Mouse (Mus musculus) CH12.LX (cell line): ENCODE results near the gene Lect2. TPM values are rescaled to one million over a fixed set of nuclear protein-coding genes. Genes with fewer than 3 reads are reported as not detected.

Source experiments
- DNase-seq: peaks from one replicate; pipeline ENCODE4 v3.0.0-alpha.2; 2013; ENCODE audit errors: extremely low read depth
- H3K27ac ChIP-seq: 2 replicates; pipeline ENCODE4 v1.5.1; 2012; ENCODE audit warnings: low read depth, mild to moderate bottlenecking, control low read depth, moderate library complexity; ENCODE audit not compliant: insufficient read depth
- H3K27me3 ChIP-seq: replicated peaks from 2 replicates; pipeline ENCODE3; 2012; ENCODE audit warnings: inconsistent platforms
- H3K36me3 ChIP-seq, 2 experiments: replicated peaks in 1 of 2; 2 replicates each; pipeline versions ENCODE3 to v1.6.1; 2012; ENCODE audit warnings: inconsistent platforms in 1 of 2, low read length in 1 of 2, mild to moderate bottlenecking in 1 of 2, mixed read lengths in 1 of 2, moderate library complexity in 1 of 2; ENCODE audit not compliant: control insufficient read depth in 1 of 2, insufficient read depth in 1 of 2
- H3K4me1 ChIP-seq, 2 experiments: 2 replicates each; pipeline ENCODE4 v1.6.1; 2012; ENCODE audit warnings: inconsistent platforms in 1 of 2, moderate library complexity in 1 of 2; ENCODE audit not compliant: insufficient read depth in 2 of 2, control insufficient read depth in 1 of 2
- H3K4me2 ChIP-seq: 2 replicates; pipeline ENCODE4 v1.6.1; 2012; ENCODE audit warnings: low read depth, mild to moderate bottlenecking, control low read depth; ENCODE audit not compliant: poor library complexity, insufficient read depth, severe bottlenecking
- H3K4me3 ChIP-seq, 3 experiments: fragments of 150-350 bp in 1 of 3; sonication (generic) in 1 of 3; replicated peaks in 1 of 3; 2 replicates each; pipeline versions ENCODE3 to v1.5.1; 2011 to 2012; ENCODE audit warnings: low read depth in 2 of 3, low read length in 2 of 3, mild to moderate bottlenecking in 2 of 3, moderate library complexity in 2 of 3, control low read depth in 1 of 3, improper control_type of control experiment in 1 of 3, inconsistent platforms in 1 of 3, mixed read lengths in 1 of 3; ENCODE audit not compliant: poor library complexity in 1 of 3
- H3K79me2 ChIP-seq: replicated peaks from 2 replicates; pipeline ENCODE4 v1.6.1; 2012; ENCODE audit warnings: mild to moderate bottlenecking, moderate library complexity; ENCODE audit not compliant: control insufficient read depth, poor library complexity, insufficient read depth, severe bottlenecking; ENCODE audit errors: extremely low read depth
- H3K9ac ChIP-seq: 2 replicates; pipeline ENCODE4 v1.6.1; 2012; ENCODE audit warnings: low read depth, mild to moderate bottlenecking, control low read depth, moderate library complexity; ENCODE audit not compliant: insufficient read depth
- H3K9me3 ChIP-seq: replicated peaks from 2 replicates; pipeline ENCODE3; 2012; ENCODE audit warnings: low read length, inconsistent platforms, mixed read lengths
- BHLHE40 ChIP-seq: IDR thresholded peaks from 2 replicates; pipeline ENCODE4 v1.6.1; 2011; ENCODE audit warnings: mild to moderate bottlenecking, low read depth, low read length, improper control_type of control experiment
- CHD2 ChIP-seq: IDR thresholded peaks from 2 replicates; pipeline ENCODE4 v1.6.1; 2011; ENCODE audit warnings: low read length, improper control_type of control experiment
- CTCF ChIP-seq, 2 experiments: IDR thresholded peaks in 1 of 2; conservative IDR thresholded peaks in 1 of 2; 2 replicates each; pipeline ENCODE4 v1.5.1; 2011 to 2012; ENCODE audit warnings: low read depth in 2 of 2, low read length in 2 of 2, improper control_type of control experiment in 1 of 2, inconsistent platforms in 1 of 2, mild to moderate bottlenecking in 1 of 2, moderate library complexity in 1 of 2
- EP300 ChIP-seq: IDR thresholded peaks from 2 replicates; pipeline ENCODE4 v1.6.1; 2011; ENCODE audit warnings: low read length, improper control_type of control experiment
- ETS1 ChIP-seq: conservative IDR thresholded peaks from 2 replicates; pipeline ENCODE4 v1.6.1; 2012; ENCODE audit warnings: low read depth, mild to moderate bottlenecking, inconsistent platforms, low read length, improper control_type of control experiment, moderate library complexity
- GABPA ChIP-seq: IDR thresholded peaks from 2 replicates; pipeline ENCODE4 v1.6.1; 2012; ENCODE audit warnings: low read depth, low read length, improper control_type of control experiment, inconsistent platforms; ENCODE audit not compliant: insufficient replicate concordance
- JUN ChIP-seq: IDR thresholded peaks from 2 replicates; pipeline ENCODE4 v1.6.1; 2011; ENCODE audit warnings: low read depth, mild to moderate bottlenecking, low read length, improper control_type of control experiment, moderate library complexity; ENCODE audit not compliant: insufficient read depth
- MAX ChIP-seq: IDR thresholded peaks from 2 replicates; pipeline ENCODE4 v1.6.1; 2011; ENCODE audit warnings: low read length, improper control_type of control experiment
- MAZ ChIP-seq: IDR thresholded peaks from 2 replicates; pipeline ENCODE4 v1.6.1; 2012; ENCODE audit warnings: low read depth, mild to moderate bottlenecking, inconsistent platforms, low read length, improper control_type of control experiment, moderate library complexity
- MYC ChIP-seq: IDR thresholded peaks from 2 replicates; pipeline ENCODE4 v1.6.1; 2011; ENCODE audit warnings: low read depth, mild to moderate bottlenecking, improper control_type of control experiment, low read length
- NELFE ChIP-seq: IDR thresholded peaks from 2 replicates; pipeline ENCODE4 v1.6.1; 2011; ENCODE audit warnings: low read depth, low read length, improper control_type of control experiment
- NRF1 ChIP-seq: IDR thresholded peaks from 2 replicates; pipeline ENCODE4 v1.6.1; 2014; ENCODE audit warnings: low read depth, mild to moderate bottlenecking, inconsistent platforms, low read length, improper control_type of control experiment, moderate library complexity
- SMC3 ChIP-seq: IDR thresholded peaks from 2 replicates; pipeline ENCODE4 v1.6.1; 2011; ENCODE audit warnings: low read depth, low read length, improper control_type of control experiment
- TCF12 ChIP-seq: IDR thresholded peaks from 2 replicates; pipeline ENCODE4 v1.6.1; 2014; ENCODE audit warnings: low read depth, mild to moderate bottlenecking, inconsistent platforms, low read length, improper control_type of control experiment
- USF1 ChIP-seq: IDR thresholded peaks from 2 replicates; pipeline ENCODE4 v1.6.1; 2014; ENCODE audit warnings: low read depth, mild to moderate bottlenecking, inconsistent platforms, low read length, improper control_type of control experiment
- USF2 ChIP-seq: conservative IDR thresholded peaks from 2 replicates; pipeline ENCODE4 v1.6.1; 2011; ENCODE audit warnings: low read depth, low read length, improper control_type of control experiment
- ZNF384 ChIP-seq: IDR thresholded peaks from 2 replicates; pipeline ENCODE4 v1.6.1; 2012; ENCODE audit warnings: low read depth, low read length, improper control_type of control experiment, inconsistent platforms
- dilution Hi-C: fragments of 300-500 bp; cut with MboI; formaldehyde crosslinking; loops from 2 replicates; pipeline ENCODE4 v1.14.3; 2020; ENCODE audit warnings: low sequenced_read_pairs; ENCODE audit not compliant: extremely low pct_unique_long_range_greater_than_20kb, extremely low pct_ligation_motif_present
- in situ Hi-C: fragments of 300-500 bp; cut with MboI; formaldehyde crosslinking; loops from 3 replicates; pipeline ENCODE4 v1.14.3; 2019; ENCODE audit warnings: low sequenced_read_pairs, low pct_ligation_motif_present, low pct_unique_long_range_greater_than_20kb, mixed read lengths
- polyA plus RNA-seq: library from polyadenylated mRNA; unstranded; fragments of >175 nt; gene quantifications from 2 replicates; pipeline ENCODE4 v1.2.1, GENCODE M21; 2012; ENCODE audit warnings: low read depth; ENCODE audit not compliant: insufficient read length
- total RNA-seq, 2 experiments: library from RNA; depleted of rRNA; stranded (reverse); fragments of 300-350 nt in 1 of 2; fragments of >200 nt in 1 of 2; gene quantifications; 2 replicates each; pipeline ENCODE4 v1.2.3; 2012 to 2014

Lect2 gene
- total and polyA plus RNA-seq, 3 experiments: not detected

DNA sequence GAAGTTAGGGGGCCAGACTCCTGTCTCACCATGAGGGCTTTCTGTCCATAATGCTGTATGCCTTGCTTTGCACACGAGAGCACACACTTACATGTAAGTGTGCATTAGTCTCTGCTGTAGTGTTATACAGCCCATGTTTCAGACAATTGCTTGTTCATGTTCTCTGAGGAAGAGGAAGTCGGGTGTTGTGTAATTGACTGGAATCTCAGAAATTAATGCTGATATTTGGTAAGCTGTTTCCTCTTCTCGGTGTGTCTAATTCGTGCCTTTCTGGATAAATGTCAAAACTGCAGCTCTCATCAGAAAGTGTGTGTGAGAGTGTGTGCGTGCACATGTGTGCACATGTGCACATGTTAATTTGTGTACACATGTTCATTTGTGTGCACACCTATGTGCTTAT is 44.9 kb upstream of the Lect2 start:
- H3K79me2 ChIP-seq: no peaks in the 10 kb centered on the region
- H3K27me3 ChIP-seq: peaks cover 95% of the 10 kb centered on the region
- H3K27ac ChIP-seq: no peak overlapping the region
- no peak overlapping the region for H3K9ac ChIP-seq
- dilution Hi-C loops: no loop called here
- TF ChIP-seq CTCF (conservative IDR thresholded peaks at IDR 0.05 in 1 of 2, IDR thresholded peaks at IDR 0.05 in 1 of 2; ENCODE audit: low read depth in 2 of 2, low read length in 2 of 2): no peak
- TF ChIP-seq USF1: no peak
- TF ChIP-seq NRF1: no peak
- TF ChIP-seq MYC: no peak
- TF ChIP-seq ETS1: no peak
- no peak for TF ChIP-seq SMC3
- in situ Hi-C loops: no loop called here
- no peak for DNase-seq
- H3K4me2 ChIP-seq: no peak overlapping the region
- no peaks in the 10 kb centered on the region for H3K36me3 ChIP-seq
- no peaks in the 10 kb centered on the region for H3K4me1 ChIP-seq
- no peak overlapping the region for H3K4me3 ChIP-seq
- H3K9me3 ChIP-seq: no peaks in the 10 kb centered on the region

DNA sequence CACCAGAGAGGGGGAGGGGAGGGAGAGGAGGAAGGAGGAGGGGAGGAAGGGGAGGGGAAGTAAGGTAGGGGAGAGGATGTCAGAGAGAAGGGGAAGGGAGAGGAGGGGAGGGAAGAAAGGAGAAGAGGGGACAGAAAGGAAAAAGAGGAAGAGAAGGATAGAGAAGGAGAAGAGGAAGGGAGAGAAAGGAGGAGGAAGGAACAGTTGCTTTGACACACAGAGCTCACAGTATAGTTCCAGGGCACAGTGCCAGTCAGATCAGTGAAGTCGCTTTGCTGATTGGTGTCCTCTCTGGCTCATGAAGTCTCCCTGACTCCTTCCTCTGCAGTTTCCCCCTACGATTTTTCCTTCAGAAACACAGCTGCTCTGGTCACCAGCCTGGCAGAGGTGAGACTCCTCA is 43.6 kb upstream of the Lect2 start:
- H3K4me2 ChIP-seq: no peak overlapping the region
- H3K36me3 ChIP-seq: no peaks in the 10 kb centered on the region
- no peak for TF ChIP-seq NELFE
- no peak for TF ChIP-seq TCF12
- TF ChIP-seq USF1: no peak
- TF ChIP-seq BHLHE40: no peak
- TF ChIP-seq, all 38 proteins: peak for 0
- dilution Hi-C loops: no loop called here
- DNase-seq: no peak
- peaks cover 92% of the 10 kb centered on the region for H3K27me3 ChIP-seq
- H3K27ac ChIP-seq: no peak overlapping the region
- H3K9ac ChIP-seq: no peak overlapping the region
- no peaks in the 10 kb centered on the region for H3K9me3 ChIP-seq
- H3K4me1 ChIP-seq: no peaks in the 10 kb centered on the region
- in situ Hi-C loops: no loop called here
- no peak overlapping the region for H3K4me3 ChIP-seq
- no peaks in the 10 kb centered on the region for H3K79me2 ChIP-seq

DNA sequence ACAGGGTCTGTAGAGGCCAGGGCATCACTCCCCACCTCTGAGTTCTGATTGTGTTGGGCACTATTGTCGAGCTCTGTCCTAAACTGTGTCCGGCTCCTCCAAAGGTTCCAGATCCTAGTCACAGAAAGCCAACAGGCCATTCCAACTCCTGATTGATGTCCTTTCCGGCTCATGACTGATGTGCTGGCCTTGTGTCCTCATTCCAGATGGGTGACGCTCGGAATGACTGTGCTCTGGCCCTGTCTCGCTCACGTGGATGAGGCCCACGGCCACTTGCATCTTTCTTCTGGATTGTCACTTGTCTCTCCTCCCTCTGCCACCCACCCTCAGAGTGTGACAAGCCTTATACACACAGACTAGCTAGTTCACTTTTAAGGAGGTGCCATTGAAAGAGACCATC is 42.9 kb upstream of the Lect2 start:
- H3K36me3 ChIP-seq: no peaks in the 10 kb centered on the region
- H3K27me3 ChIP-seq: peaks cover 92% of the 10 kb centered on the region
- no peaks in the 10 kb centered on the region for H3K9me3 ChIP-seq
- H3K9ac ChIP-seq: no peak overlapping the region
- TF ChIP-seq USF2 (no peak), TCF12 (no peak), ZNF384 (no peak), MAX (no peak), EP300 (no peak), MAZ (no peak), CTCF (conservative IDR thresholded peaks at IDR 0.05 in 1 of 2, IDR thresholded peaks at IDR 0.05 in 1 of 2; ENCODE audit: low read depth in 2 of 2, low read length in 2 of 2) (no peak), GABPA (no peak), JUN (no peak), CHD2 (no peak)
- TF ChIP-seq, all 38 proteins: peak for 0
- Histone ChIP-seq H3K4me3 (no peak overlapping the region), H3K27ac (no peak overlapping the region), H3K79me2 (no peaks in the 10 kb centered on the region), H3K4me2 (no peak overlapping the region), H3K4me1 (no peaks in the 10 kb centered on the region)
- in situ Hi-C loops (no loop called here), dilution Hi-C loops (no loop called here)
- no peak for DNase-seq
